ENCODE assay signal across 14 mouse cellular contexts in genomic region chr3:65603392-65604055, GRCm38 (mm10).
DNase-seq lines count a peak whose midpoint lies in the region; ATAC-seq lines count a peak whose summit lies in the region.
"Had no signal": no experiment of that assay in that cellular context is flagged by ENCODE, and none has a peak within 500 bp of the region (broad histone marks: within the 10 kb centered on the region; RNA-seq: fewer than 3 reads in every experiment).

No protein-coding gene starts in this region.

- no peaks in the 10 kb centered on the region for H3K36me3 ChIP-seq in intestine, embryonic 16.5 days (ENCODE audit: control insufficient read depth, insufficient read depth, low read length)
- H3K36me3 ChIP-seq in intestine, embryonic 15.5 days = no peaks in the 10 kb centered on the region
- H3K36me3 ChIP-seq: forebrain, embryonic 10.5 days; hindbrain, embryonic 15.5 days; neural tube, embryonic 12.5 days had no signal

- no peaks in the 10 kb centered on the region for H3K27me3 ChIP-seq in intestine, embryonic 16.5 days (replicated peaks; ENCODE audit: control insufficient read depth, insufficient read depth, low read length)
- no peaks in the 10 kb centered on the region for H3K27me3 ChIP-seq in intestine, embryonic 15.5 days (replicated peaks)
- H3K27me3 ChIP-seq: hindbrain, embryonic 15.5 days; neural tube, embryonic 12.5 days had no signal

- WGBS in intestine, embryonic 16.5 days = 42% methylated on average over 4 of the region's 4 CpGs
- WGBS in intestine, embryonic 15.5 days = 33% methylated on average over 4 of the region's 4 CpGs

- H3K4me2 ChIP-seq in intestine, embryonic 16.5 days (ENCODE audit: low read depth, low read length) = no peak overlapping the region
- no peak overlapping the region for H3K4me2 ChIP-seq in intestine, embryonic 15.5 days (replicated peaks)
- H3K4me2 ChIP-seq: hindbrain, embryonic 15.5 days; lung, embryonic 14.5 days; neural tube, embryonic 12.5 days had no signal

- DNase-seq in frontal cortex, adult 2 months (ENCODE audit: extremely low spot score in 1 of 2, low spot score in 1 of 2) = peak; percentile 29 to 75
- no peak for DNase-seq in frontal cortex, postnatal 36 days (ENCODE audit: low spot score in 2 of 2)
- peak; percentile 54 for DNase-seq in 3134 (ENCODE audit: extremely low read depth, insufficient read length, low spot score)
- DNase-seq in NIH3T3 (ENCODE audit: low read depth) = peak; percentile 84
- no peak for DNase-seq in adipocyte (ENCODE audit: low spot score)
- DNase-seq: cerebellum, postnatal 25 days; liver; lung, embryonic 14.5 days had no signal

- 0 out of 2 replicates have a peak, but pooled peaks cover 5% of the 10 kb centered on the region for H3K4me1 ChIP-seq in intestine, embryonic 16.5 days (ENCODE audit: control insufficient read depth, insufficient read depth, low read length)
- no peaks in the 10 kb centered on the region for H3K4me1 ChIP-seq in intestine, embryonic 15.5 days (replicated peaks)
- H3K4me1 ChIP-seq: hindbrain, embryonic 15.5 days; neural tube, embryonic 12.5 days had no signal

- no peak overlapping the region for H3K27ac ChIP-seq in intestine, embryonic 16.5 days (ENCODE audit: low read length)
- no peak overlapping the region for H3K27ac ChIP-seq in intestine, embryonic 15.5 days
- H3K27ac ChIP-seq: forebrain, embryonic 10.5 days; hindbrain, embryonic 15.5 days; neural tube, embryonic 12.5 days had no signal

- no peaks in the 10 kb centered on the region for H3K9me3 ChIP-seq in intestine, embryonic 16.5 days (ENCODE audit: control insufficient read depth, low read length)
- no peaks in the 10 kb centered on the region for H3K9me3 ChIP-seq in intestine, embryonic 15.5 days
- H3K9me3 ChIP-seq: forebrain, embryonic 10.5 days; hindbrain, embryonic 15.5 days; neural tube, embryonic 12.5 days had no signal

- no peak overlapping the region for H3K4me3 ChIP-seq in intestine, embryonic 16.5 days (ENCODE audit: low read length)
- H3K4me3 ChIP-seq in intestine, embryonic 15.5 days (replicated peaks) = no peak overlapping the region
- H3K4me3 ChIP-seq: forebrain, embryonic 10.5 days; hindbrain, embryonic 15.5 days; neural tube, embryonic 12.5 days had no signal

- 0 out of 2 replicates have a peak, but pooled peaks have one; percentile 16 for ATAC-seq in intestine, embryonic 16.5 days
- no peak for ATAC-seq in intestine, embryonic 15.5 days
- no peak for ATAC-seq in inflammation-experienced regulatory T-cells, adult 6 months

- no peak overlapping the region for H3K9ac ChIP-seq in intestine, embryonic 16.5 days (ENCODE audit: low read depth, low read length)
- no peak overlapping the region for H3K9ac ChIP-seq in intestine, embryonic 15.5 days
- H3K9ac ChIP-seq: hindbrain, embryonic 15.5 days; lung, embryonic 14.5 days; neural tube, embryonic 12.5 days had no signal

Comparison
In these comparisons a context has a peak if more than half of its experiments do, and no peak if none do; other contexts are left out.
1. DNase-seq: peak in frontal cortex, adult 2 months (2 of 2), 3134 (single experiment) and NIH3T3 (single experiment); none in frontal cortex, postnatal 36 days (0 of 2) and adipocyte (single experiment).